Mouse (Mus musculus) layer of hippocampus, adult 9-11 months (tissue): ENCODE measurements around the gene Nrip2.
A peak's percentile ranks its signal among the peaks of the same experiment; 100 is the strongest.

Experiments
- DNase-seq: peaks from one replicate; pipeline ENCODE4 v3.0.0; 2022

The Nrip2 gene

DNA sequence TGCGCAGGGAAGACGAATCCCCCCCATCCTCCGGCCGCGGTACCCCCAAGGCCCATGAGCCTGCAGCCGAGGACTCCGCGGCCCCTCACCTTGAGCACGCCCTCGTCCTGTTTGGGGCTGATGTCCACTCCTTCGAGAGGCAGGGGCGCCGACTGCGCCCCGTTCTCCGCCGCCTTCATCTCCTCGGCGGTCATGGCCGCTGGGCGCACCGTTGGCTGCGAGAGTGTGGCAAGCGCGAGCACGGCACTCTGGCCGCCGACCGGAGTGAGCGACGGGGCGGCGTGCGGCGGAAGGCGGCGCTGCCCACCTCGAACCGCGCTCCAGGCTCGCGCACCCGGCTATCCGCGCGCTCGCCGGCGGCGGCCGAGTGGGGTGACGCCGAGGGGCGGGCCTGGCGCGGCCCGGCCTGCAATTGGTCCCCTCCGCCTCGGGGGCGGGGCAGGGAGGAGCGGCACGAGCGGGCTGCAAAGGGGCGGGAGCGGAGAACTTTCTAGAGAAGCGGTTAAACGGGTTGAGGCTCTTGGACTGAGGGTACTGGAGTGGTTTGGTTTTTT, 39.3 kb downstream of the Nrip2 start, which contains the start of gene Fkbp4:
Gene Fkbp4 (minus strand): TSS at position 361 of the 554 bp plus-strand sequence.
- peak; percentile 93 for DNase-seq

DNA sequence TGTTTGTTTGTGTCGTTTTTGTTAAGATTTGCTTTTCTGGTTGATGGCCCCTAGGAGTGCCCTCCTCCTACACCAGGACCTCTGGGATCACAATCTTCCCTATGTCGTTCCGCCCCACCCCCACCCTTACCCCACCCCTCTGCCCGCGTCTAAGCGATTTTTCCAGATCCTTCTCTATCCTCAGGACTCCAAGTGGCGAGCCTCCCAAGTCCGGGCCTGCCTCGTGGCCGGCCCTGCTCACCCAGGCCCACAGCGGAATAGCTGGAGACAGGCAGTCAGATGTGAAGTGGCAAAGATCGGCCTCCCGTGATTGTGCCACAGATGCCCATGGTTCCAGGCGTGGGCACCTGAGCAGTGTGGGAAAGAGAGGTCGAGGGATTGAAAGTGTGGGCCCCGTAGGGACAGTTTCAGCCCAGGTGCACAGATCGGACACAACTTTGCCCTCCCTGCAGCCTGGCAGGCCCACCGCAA, 39.8 kb downstream of the Nrip2 start:
- DNase-seq = no peak

DNA sequence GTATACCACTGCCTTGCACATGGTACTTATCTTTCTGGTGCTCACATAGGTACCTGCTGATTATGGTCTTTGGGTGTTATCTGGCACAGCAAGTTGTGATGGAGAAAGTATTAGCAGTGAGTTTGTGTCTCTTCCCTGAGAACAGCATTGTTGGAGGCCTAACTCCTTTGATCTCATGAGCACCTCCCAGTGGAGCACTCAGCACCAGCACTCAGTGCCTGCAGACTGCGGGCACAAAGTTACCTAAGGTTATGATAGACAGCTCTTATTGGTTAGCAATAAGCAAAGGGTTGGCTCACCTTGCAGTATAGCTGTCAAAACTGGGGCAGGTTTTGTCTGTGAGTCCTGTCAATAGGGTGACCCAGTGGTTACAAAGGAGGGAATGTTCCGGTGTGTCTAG, 41.1 kb downstream of the Nrip2 start:
- DNase-seq = no peak

DNA sequence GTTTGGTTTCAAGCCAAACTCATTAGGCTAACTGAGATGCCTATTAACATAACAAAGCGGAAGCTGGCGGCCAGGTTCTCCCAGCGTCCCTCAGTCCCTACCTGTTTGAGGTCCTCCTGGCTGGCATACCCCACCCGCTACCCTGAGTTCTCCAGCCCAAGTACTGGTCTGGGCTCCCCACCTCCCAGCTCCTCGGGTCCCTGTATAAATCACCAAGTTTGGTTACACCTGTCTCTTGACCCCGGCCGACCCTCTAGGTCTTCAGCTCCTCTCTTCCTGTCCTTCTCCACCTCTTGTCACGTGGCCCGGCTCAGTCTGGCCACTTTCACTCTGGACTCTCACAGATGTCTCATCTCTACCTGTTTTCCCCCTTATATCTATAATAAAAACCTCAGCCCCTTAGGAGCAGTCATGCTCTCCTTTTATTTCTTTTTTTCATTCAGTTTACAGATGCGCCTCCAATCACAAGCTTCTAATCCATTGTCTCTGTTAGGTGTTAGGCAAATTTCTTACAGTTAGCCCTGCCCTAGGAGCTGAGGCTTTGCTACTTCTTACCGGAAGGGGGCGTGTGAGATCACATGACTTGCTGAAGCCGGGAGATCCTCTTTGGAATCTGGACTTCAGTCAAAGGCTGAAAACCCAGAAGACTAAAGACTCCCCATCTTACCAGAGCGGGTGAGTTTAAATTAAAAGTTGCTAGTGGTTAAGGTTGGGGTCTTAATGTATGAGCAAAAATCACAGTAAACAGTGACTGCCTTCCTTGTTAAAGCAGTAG, 46.9 kb downstream of the Nrip2 start:
- DNase-seq = no peak

DNA sequence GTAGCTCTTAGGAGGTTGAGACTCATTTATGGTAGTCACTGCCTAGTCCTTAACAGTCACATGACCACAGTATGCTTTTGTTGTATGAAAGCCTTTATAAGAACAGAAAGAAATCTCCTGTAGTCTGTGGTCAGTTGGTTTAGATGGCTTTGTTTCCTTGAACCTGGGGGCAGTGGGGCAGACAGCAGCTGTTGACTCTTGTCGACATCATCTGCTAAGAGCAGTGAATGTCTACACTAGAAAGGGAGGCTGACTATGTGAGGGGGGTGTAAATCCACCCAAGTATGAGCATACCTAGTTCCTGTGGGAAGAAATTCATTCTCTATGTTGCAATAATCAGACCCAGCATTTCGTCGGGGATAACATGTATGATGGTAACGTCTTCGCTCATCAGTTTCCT, 48.0 kb downstream of the Nrip2 start:
- DNase-seq = no peak

DNA sequence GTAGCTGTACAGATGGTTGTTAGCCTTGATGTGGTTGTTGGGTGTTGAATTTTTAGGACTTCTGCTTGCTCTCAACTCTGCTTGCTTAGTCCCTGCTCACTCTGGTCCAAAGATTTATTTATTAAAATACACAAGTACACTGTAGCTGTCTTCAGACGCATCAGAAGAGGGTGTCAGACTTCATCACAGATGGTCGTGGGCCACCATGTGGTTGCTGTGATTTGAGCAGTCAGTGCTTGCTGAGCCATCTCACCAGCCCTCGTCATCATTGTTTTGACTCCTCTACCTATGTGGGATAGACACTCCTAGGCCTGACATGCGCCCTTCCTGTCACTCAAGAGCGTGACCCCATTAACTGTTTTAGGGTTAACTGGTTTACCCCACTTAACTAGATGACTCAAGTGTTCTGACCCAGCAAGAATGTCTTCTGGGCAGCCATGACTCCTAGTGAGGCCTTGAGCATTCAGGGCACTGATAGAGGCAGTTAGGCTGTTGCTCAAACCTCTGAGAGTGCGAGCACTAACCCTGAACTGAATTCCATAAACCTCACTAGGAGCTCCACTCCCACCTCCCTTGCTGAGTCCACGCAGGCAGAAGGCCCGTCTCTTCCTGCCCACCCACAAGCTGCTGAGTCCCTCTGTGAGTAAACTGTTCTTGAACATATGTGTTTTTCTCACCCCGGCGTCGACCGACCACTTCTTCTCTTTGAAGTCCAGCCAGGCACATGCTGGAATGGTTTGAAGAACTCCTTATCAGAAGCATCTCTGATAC, 56.9 kb downstream of the Nrip2 start:
- peak; percentile 70 for DNase-seq

DNA sequence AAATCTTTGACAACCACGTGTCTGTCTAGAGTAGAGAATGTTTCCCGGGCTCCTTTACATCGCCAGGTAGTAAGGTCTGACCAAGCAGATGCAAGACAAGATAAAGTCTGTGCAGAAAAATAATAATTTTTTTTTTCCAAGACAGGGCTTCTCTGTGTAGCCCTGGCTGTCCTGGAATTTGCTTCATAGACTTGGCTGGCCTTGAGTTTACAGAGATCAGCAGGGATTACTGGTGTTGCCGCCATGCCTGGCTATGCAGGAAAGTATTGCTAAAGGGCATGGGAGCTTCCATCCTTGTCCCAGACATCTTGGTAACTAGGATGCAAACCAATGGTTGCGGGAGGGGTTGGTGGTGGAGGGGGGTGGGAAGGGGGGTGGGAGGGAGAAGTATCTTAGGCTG, 58.1 kb downstream of the Nrip2 start:
- DNase-seq = no peak

DNA sequence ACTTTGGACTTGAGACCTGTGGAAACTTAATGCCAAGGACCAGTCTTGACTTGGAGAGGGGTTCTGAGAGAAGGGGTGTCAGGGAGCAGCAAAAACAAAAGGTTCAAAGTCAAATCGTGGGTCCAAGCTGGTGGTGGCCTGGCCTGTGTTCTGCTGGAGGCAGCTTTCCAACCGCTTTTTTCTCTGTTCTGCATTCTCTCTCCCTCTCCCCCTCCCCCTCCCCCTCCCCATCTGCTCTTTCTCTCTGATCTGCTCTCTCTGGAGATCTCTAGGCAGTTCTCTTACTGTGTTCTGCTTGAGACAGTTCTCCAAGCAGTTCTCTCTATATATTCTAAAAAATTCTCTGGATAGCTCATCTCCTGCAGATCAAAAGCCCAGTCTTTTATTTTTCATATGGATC, 61.2 kb downstream of the Nrip2 start:
- no peak for DNase-seq

DNA sequence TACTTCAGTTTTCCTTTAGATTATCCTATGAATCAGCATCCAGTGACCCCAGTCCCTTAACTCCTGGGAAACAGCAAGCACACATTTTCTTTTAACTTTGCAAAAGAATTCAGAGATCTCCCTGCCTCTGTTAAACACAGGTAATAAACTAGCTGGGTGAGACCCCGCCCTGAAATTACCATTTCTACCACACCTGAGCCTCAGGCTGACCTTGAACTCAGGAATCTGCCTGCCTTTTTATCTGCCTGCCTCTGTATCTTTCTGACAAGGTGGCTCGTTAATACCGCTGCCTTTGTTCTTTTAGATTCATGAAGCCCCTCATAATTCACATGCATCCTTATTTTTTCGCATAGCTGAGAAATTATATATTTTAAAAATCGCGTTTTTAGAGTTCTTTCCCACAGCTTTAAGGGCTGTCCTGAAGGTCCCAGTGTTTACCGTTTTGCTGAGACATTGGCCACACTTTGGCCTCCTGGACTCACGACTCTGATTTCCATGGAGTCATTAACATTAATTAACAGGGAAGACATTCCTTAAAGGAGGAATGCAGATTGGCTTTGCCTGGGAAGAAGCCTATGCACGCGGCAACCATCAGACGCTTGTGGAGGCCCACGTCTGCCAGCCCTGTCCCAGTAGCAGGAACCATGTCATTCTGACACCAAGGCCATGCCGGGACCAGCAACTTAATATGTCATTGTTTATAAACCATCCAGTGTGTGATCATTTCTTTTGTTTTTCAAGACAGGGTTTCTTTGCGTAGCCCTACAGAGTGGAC, 61.8 kb downstream of the Nrip2 start:
- DNase-seq = no peak

DNA sequence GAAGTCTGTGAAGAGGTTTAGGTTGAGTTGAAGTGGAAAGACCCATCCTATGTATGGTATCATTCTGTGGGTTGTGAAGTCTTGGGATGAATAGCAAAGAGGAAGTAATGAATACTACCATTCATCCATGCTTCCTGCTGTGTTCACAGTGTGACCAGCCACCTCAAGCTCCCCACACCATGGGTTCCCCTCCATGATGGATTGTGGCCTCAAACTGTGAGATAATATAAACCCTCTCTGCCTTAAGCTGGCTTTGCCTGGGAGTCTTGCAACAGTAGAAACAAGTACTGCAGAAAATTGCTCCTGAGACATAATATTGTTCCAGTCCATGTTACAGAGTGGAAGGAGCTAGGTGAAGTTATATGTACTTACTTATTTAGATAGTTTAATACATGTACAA, 62.5 kb downstream of the Nrip2 start:
- DNase-seq = no peak

DNA sequence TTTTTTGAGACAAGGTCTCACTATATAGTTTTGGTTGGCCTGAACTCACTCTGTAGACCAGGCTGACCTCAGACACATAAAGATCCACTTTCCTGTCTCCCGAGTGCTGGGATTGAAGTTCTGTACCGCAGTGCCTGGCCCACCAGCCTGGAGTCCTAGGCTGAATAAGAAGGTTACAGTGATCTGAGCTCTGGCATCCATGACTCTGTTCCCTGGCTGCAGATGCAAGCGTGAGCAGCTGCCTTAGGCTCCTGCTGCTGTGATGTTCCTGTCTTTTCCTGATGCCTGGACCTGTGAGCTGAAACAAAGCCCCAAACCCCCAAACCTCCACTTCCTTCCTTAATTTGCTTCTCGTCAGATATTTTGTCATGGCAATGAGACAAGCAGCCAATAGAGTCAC, 65.9 kb downstream of the Nrip2 start:
- no peak for DNase-seq
